Mouse (Mus musculus): ENCODE measurements around the gene Kmt2d. TPM values are rescaled to one million over a fixed set of nuclear protein-coding genes. Genes with fewer than 3 reads are reported as not detected.

Kmt2d gene
- total RNA-seq, 2 experiments from 2014 or later: 100 to 101 TPM

DNA sequence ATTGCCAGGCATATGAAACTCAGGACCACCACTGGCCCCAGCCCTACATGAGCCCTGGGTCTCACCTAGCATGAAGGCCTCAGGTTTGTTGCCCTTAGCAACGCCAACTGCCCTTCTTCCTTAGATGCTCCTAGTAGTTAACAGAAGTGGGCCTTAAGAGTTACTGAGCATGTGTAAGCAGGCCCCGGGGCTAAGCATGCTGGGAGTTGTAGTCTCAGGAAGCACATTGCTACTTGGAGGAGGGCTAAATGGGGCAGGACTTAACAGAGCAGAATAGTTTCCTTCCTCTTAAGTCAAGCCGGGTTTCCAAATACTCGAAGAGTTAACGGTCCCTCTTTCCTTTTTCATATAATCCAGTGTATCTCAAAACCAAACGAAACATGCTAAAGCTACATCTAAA, 3.7 kb downstream of the Kmt2d start:
- peak in 1 of 2 experiments; percentile 35 for DNase-seq (ENCODE audit: extremely low spot score in 1 of 2, low spot score in 2 of 2)
- H3K4me3 ChIP-seq: peak overlapping the region; percentile 31; the same call in 1 of the 2 replicates
- TF ChIP-seq CTCF (IDR thresholded peaks at IDR 0.05): no peak
- intact Hi-C loops (cut with DNase I): loop anchor here (5.0 kb wide), 1 partner anchor 35 kb away; the partner anchor contains the start of gene Prkag1
- no peak overlapping the region for H3K27ac ChIP-seq

DNA sequence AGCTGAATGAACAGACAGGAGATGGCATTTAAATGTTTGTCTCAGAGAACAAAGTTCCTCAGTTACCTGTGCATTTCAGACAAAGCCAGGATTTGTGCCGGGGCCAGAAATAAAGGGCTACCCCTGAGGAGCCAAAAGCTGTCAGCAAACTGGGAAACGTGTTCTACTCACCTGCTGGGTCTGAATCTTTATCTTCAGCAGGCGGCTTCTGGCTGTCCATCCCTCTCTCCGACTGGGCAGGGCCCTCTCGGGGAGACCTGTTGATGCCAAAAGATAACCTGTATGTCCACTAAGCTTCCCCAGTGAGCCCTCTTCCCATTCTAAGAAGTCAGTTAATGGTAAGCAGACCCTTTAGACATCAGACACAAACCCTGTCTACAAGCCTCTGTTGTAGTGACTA, 4.5 kb downstream of the Kmt2d start:
- no peak for TF ChIP-seq CTCF (IDR thresholded peaks at IDR 0.05)
- no peak for DNase-seq (ENCODE audit: extremely low spot score in 1 of 2, low spot score in 2 of 2)
- Histone ChIP-seq H3K27ac (no peak overlapping the region), H3K4me3 (no peak overlapping the region)
- intact Hi-C loops (cut with DNase I): loop anchor here (5.0 kb wide), 1 partner anchor 34 kb away; the partner anchor contains the start of gene Prkag1

DNA sequence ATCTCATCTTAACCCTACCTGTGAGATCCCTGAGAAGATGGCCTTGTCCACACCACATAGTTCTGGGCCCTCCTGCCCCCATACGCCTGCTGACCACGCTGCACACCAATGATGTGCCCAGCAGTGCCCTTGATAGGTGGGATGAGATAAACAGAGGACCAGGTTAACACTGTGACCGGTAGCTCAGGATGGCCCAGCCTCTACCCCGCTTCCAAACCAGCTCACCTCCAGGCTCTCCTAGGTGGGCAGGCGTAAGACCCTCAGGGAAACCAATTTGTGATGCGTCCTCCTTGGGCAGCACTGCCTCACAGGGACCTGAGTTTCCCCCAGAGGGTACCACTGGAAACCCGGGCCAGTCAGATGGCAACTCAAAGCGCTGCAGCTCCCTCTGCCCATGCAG, 5.2 kb downstream of the Kmt2d start:
- intact Hi-C loops (cut with DNase I): loop anchor here (5.0 kb wide), 1 partner anchor 33 kb away; the partner anchor contains the start of gene Prkag1
- DNase-seq (ENCODE audit: extremely low spot score in 1 of 2, low spot score in 2 of 2): peak in 1 of 2 experiments; percentile 11
- no peak for TF ChIP-seq CTCF (IDR thresholded peaks at IDR 0.05)
- H3K27ac ChIP-seq: no peak overlapping the region
- no peak overlapping the region for H3K4me3 ChIP-seq

DNA sequence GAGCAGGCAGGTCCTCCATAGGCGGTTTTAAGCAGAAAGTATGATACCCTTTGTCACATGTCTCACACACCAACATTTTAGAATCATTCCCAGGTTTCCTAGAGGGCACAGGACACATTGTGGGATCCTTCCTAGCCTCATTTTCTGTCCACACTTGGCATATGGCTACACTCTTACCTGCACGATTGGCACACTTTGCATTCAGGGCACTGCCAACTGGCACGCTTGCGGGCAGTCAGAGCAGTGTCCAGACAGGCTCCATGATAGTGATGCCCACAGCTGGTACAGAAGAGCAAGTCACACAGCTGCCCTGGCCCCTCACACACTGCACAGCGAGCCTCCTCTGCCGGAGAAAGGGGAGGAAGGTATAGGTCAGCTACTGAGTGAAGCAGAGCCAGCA, 6.1 kb downstream of the Kmt2d start:
- Histone ChIP-seq H3K27ac (no peak overlapping the region), H3K4me3 (no peak overlapping the region)
- no peak for TF ChIP-seq CTCF (IDR thresholded peaks at IDR 0.05)
- DNase-seq (ENCODE audit: extremely low spot score in 1 of 2, low spot score in 2 of 2): no peak
- intact Hi-C loops (cut with DNase I): loop anchor here (5.0 kb wide), 1 partner anchor 33 kb away; the partner anchor contains the start of gene Prkag1

DNA sequence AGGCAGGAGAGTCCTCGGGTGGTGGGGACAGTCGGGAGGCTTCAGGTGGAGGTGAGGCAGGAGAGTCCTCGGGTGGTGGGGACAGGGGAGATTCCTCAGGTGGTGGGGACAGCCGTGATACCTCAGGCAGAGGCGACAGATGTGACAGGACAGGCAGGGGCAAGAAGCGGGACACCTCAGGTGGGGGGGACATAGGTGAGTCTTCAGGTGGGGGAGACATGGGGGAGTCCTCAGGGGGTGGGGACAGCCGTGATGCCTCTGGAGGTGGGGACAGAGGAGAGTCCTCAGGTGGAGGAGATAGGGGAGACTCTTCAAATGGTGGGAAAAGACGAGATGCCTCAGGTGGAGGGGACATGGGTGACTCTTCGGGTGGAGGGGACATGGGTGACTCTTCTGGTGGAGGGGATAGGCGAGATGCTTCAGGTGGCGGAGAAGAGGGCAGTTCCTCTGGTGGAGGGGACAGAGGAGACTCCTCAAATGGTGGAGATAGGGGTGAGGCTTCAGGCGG, 7.5 kb downstream of the Kmt2d start:
- H3K4me3 ChIP-seq: no peak overlapping the region
- intact Hi-C loops (cut with DNase I): no loop called here
- TF ChIP-seq CTCF (IDR thresholded peaks at IDR 0.05): no peak
- DNase-seq (ENCODE audit: extremely low spot score in 1 of 2, low spot score in 2 of 2): no peak
- H3K27ac ChIP-seq: no peak overlapping the region

DNA sequence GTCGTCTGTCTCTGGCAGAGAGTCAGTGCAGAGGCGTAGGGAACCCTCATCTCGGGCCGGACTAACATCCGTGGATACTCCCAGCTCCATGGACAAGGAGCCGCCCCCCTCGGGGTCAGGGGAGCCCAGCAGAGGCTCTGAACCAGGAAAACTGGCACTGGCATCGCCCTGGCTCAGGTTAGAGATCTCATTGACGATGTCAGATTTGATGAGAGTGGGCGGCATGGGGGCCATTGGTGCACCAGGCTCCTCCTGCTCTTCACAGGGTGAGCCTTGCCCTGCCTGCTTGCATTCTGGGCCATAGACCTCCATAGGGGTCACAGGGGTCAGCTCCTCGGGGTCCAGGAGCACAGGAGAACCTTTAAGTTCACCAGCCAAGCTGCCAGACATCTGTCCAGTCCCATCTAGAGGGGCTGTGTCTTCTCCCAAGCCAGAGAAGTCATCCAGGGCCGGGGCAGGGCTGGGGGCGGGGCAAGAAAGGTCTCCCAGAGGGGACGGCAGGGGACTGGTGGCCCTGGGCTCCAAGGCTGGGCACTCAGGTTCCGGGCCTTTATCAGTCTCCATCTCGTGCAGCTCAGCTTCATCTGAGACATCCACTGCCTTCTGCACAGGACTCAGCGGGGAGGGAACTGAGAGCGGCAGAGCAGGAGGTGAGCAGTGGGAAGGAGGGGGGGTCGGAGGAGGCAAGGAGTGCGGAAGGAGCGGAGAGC, 9.1 kb downstream of the Kmt2d start:
- intact Hi-C loops (cut with DNase I): no loop called here
- TF ChIP-seq CTCF (IDR thresholded peaks at IDR 0.05): no peak
- Histone ChIP-seq H3K27ac (no peak overlapping the region), H3K4me3 (no peak overlapping the region)
- no peak for DNase-seq (ENCODE audit: extremely low spot score in 1 of 2, low spot score in 2 of 2)

DNA sequence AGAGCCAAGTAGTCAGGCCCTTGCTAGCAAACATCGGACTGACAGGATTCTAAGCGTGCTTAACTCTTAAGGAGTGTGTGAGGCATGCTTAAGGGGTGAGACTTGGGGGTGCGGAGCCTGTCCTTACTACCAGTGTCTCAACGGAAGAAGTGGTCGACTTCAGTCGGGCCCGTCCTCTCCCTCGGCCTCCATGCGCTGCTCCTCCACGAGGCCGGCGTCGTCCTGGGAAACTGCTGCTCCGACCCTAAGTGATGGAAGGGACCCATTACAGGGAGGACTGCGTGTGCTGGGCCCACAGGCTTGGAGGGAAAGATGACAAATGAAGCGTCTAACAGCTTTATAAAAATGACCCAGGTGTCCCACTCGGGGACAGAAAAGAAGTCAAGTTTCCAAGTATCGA, 10.1 kb downstream of the Kmt2d start:
- no peak overlapping the region for H3K4me3 ChIP-seq
- DNase-seq (ENCODE audit: extremely low spot score in 1 of 2, low spot score in 2 of 2): no peak
- no peak overlapping the region for H3K27ac ChIP-seq
- no peak for TF ChIP-seq CTCF (IDR thresholded peaks at IDR 0.05)
- intact Hi-C loops (cut with DNase I): no loop called here

DNA sequence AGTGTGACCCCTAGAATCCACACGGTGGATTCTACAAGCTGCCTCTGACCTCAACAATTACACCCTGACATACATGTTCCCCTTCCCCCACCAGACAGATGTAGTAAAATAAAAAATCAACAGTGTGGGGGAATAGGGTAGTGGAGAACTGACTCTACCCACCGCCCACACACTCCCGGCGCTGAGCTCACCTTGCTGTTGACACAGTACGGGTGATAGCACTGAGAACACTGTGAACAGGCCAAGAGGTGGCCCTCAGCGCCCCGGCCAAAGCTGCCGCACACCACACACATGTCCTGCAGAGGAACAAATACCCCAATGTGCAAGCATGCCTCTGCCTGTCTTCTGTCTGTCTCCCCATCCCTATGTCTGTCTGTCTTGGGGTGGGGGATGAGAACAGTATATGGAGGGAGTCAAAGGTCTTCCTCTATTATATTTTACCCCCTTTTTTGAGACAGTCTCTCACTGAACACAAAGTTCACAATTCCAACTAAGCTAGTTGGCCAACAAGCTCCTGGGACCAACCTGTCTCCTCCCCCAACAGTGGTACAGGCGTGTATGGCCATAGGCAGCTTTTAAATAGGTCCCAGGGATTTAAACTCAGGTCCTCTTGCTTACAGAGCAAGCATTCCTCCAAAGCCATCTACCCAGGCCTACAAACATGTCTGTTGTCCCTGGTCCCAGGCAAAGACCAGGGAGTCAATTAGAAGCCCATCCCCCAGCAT, 11.5 kb downstream of the Kmt2d start:
- DNase-seq (ENCODE audit: extremely low spot score in 1 of 2, low spot score in 2 of 2): no peak
- no peak overlapping the region for H3K4me3 ChIP-seq
- no peak overlapping the region for H3K27ac ChIP-seq
- intact Hi-C loops (cut with DNase I): no loop called here
- TF ChIP-seq CTCF (IDR thresholded peaks at IDR 0.05): no peak

DNA sequence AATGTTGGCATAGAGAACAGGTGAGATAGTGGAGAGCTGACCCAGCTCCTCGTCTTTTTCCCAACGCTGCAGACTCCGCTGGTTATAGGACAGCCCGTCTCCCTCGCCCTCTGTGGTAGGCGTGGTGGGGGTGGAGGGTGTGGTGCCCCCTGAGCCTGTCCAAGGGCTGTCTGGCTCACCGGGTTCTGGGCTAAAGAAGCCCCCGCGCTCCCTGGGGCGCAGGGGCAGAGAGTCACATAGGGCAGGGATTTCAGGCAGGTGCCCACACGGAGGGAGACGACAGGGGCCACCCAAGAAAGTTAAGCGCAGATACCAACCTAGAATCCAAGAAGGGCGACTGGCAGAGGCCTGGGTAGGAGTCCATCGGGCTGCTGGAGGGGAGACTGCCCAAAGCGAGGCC, 16.8 kb downstream of the Kmt2d start:
- intact Hi-C loops (cut with DNase I): no loop called here
- DNase-seq (ENCODE audit: extremely low spot score in 1 of 2, low spot score in 2 of 2): no peak
- no peak for TF ChIP-seq CTCF (IDR thresholded peaks at IDR 0.05)
- Histone ChIP-seq H3K4me3 (no peak overlapping the region), H3K27ac (no peak overlapping the region)

DNA sequence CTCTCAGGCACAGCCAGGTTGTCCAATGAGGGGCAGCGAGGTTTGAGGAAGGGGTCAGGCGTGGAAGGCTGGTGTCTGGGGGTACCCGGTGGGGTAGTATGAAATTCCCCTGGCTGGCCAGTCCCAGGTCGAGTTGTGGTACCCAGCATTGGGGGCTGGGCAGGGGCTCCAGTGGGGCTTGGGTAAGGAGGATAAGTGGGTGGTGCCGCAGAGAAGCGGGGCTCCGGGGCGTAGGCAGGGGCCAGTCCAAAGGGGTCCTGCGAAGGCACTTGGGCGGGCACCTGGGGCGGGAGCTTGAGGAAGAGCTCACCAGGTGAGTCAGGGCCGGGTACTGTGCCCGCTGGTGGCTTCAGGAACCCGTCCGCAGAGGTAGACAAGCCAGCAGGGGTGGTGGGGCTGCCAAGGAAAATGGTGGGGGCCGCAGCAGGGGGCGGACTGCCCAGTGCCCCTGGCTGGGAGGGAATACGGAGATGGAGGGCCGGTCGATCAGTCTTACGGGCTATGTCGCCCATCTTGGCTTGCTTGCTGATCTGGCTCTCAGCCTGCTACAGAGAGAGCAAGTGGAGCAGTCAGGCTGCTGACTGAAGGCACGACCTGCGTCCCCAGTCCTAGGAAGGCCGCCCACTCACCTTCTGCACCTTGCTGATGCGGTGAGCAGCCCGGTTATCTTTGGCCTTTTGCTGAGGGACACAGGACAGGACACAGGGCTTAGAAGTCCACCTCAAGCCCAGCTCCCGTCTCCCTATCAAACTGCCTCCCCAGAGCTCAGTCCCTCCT, 17.7 kb downstream of the Kmt2d start:
- no peak for DNase-seq (ENCODE audit: extremely low spot score in 1 of 2, low spot score in 2 of 2)
- intact Hi-C loops (cut with DNase I): no loop called here
- no peak overlapping the region for H3K27ac ChIP-seq
- no peak for TF ChIP-seq CTCF (IDR thresholded peaks at IDR 0.05)
- H3K4me3 ChIP-seq: no peak overlapping the region

DNA sequence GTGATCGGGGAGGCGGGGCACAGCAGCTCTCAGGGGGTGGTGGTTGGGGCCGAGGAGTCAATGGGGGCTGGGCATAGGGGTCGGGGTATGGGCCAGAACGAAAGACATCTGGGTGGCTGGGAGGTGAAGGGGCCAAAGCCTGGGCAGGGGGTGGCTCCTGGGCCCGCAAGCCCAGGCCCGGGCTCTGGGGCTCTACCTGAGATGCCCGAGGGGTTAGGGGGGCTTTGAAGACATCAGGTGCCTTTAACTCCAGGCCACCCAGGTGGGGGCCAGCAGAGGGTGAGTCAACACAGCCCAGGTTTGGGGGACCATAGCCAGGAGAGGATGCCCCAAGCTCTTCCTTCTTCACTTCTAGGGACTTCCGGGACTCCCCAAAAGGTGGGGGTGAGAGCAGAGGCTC, 18.3 kb downstream of the Kmt2d start:
- TF ChIP-seq CTCF (IDR thresholded peaks at IDR 0.05): no peak
- no peak overlapping the region for H3K27ac ChIP-seq
- intact Hi-C loops (cut with DNase I): no loop called here
- DNase-seq (ENCODE audit: extremely low spot score in 1 of 2, low spot score in 2 of 2): no peak
- H3K4me3 ChIP-seq: no peak overlapping the region

DNA sequence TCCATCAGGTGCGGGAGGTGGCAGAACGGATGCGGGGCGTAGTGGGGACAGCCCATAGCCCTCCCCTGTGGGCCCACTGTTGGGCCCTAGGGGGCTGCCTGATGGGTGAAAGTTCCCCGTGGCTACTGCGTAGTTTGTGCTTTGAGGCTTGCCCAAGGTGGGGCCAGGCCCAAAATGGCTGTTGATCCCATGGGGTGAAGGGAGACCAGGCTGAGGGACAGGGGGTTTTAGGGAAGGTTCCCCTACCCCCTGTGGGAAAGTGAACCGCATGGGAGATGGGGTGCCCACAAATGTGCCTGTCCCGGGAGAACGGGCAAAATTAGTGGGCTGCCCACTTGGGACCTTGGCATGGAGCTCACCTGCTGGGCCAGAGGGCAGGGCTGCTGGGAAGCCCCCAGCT, 18.9 kb downstream of the Kmt2d start:
- TF ChIP-seq CTCF (IDR thresholded peaks at IDR 0.05): no peak
- Histone ChIP-seq H3K4me3 (no peak overlapping the region), H3K27ac (no peak overlapping the region)
- no peak for DNase-seq (ENCODE audit: extremely low spot score in 1 of 2, low spot score in 2 of 2)
- intact Hi-C loops (cut with DNase I): no loop called here
